Mouse (Mus musculus) left cerebral cortex, postnatal 14 days (tissue): ENCODE results near the gene Neto2. TPM values are rescaled to one million over a fixed set of nuclear protein-coding genes. Genes with fewer than 3 reads are reported as not detected.

Experiments used
- DNase-seq, 2 experiments: peaks; one replicate each; pipeline ENCODE4 v3.0.0; 2021 to 2022; ENCODE audit warnings: low spot score in 2 of 2, mixed read lengths in 1 of 2
- intact Hi-C: fragments of 180-260 bp; cut with DNase I; formaldehyde crosslinking; loops from one replicate; pipeline ENCODE4 v1.15.1; 2025
- microRNA-seq, 2 experiments: library from miRNA; unstranded; fragments of <30 nt; microRNA quantifications; one replicate each; pipeline ENCODE4 v1.2.0; 2022
- total RNA-seq, 2 experiments: library from RNA; stranded (reverse); gene quantifications; 2 replicates each; pipeline ENCODE4 v1.2.3; 2021

Neto2 gene
- total RNA-seq, 2 experiments from 2014 or later = 91.7 to 93.6 TPM

- intact Hi-C loops = no loop called here
Measured at GRCm38 (mm10) chr8:85606561-85606960, 94.2 kb downstream of the Neto2 start.

DNA sequence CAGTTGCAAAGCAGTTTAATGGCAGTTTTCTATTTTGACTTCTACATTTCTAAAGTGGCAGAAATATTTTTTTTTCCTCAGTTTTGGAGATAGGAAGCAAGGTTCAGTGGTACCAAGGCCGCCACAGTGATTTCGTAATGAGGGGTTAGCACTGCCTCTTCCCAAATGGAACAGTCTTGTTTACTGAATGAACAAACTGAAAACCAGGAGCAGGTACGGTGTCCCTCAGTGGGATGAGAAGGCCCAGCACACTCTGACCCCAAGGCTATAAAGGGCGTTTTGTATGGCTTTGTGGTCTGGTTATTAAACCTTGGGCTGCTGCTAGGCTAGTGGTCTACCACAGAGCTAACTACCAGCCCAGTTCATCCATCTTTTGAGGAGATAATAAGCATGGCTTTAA is 96.5 kb downstream of the Neto2 start:
- DNase-seq = no peak
- intact Hi-C loops = loop anchor here (5.0 kb wide), 1 partner anchor 58 kb away; no protein-coding TSS in a partner anchor

More at GRCm38 (mm10) chr8:85606561-85606960, 94.2 kb downstream of the Neto2 start:
- DNase-seq = no peak

DNA sequence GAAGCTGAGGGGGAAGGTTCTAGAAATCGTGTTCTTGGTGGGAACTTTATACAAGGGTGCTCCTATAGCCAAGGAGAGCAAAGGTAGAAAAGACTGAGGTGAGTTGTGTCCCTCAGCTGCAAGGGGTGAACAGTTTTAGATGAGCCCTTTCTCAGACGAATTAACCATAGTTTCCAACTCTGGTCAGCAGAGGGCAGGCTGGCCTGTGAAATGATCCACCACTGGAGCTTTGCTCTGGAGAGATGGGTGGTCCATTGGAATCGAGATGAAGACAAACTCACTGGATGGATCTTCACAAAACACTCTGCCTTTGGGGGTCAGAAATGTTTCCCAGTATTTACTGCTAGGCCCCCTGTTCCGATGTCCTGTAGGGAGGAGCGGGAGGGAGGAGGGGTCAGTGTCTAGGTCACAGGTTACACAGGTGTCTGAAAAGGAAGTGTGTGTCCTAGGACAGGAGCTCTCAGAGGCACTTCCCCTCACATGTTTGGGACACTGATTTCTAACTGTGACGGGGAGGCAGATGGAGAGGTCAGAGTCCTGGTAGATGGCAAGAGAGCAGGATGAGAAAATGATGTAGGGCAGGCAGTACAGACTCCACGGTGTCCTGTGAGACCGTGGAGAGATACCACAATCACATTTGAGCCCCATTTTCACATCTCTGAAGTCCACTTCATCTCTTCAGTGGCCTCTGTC is 97.4 kb downstream of the Neto2 start:
- intact Hi-C loops = loop anchor here (1.0 to 5.0 kb wide), 3 partner anchors 59 to 982 kb away; no protein-coding TSS in a partner anchor
- peak; percentile 55 to 79 for DNase-seq

DNA sequence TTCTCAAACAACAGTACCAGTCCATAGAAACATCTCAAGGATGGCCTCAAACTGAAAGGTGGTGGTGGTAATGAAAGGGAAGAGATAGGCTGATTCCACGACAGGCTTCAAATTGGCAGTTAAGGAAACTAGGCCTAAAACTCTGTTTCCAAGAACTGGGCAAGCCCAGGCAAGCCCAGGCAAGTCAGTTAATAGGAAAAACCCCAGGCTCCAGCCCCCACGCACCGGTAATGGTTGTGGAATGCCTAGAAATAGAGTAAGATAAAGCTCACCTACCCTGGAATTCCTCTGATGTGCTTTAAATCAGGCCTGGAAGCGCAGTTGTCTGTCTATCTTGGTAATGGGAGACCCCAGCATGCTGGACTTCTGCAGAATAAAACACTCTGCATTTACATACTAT is 98.0 kb downstream of the Neto2 start:
- DNase-seq = no peak
- intact Hi-C loops = loop anchor here (1.0 to 5.0 kb wide), 3 partner anchors 60 to 983 kb away; no protein-coding TSS in a partner anchor

DNA sequence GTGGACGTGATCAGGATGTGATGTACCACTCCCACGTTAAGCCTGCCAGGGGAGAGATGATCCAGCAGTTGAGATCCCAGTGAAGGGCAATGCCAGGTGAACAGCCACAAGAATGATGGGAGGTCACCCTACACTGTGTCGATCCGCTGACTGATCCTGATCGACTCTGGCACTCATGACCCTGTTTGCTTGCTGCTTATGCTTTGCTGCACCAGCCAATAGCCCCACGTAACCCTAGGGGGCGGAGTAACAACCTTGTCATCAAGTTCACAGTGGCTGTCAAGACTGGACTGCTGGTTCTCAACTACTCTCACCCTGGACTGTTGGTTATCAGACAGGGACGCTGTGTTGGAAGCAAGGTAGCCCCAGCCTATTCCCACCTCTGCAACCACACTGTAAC is 99.0 kb downstream of the Neto2 start:
- no peak for DNase-seq
- intact Hi-C loops = loop anchor here (5.0 kb wide), 1 partner anchor 61 kb away; no protein-coding TSS in a partner anchor

GRCm38 (mm10) chr8:85597413-85598191 is 103.1 kb downstream of the Neto2 start:
- intact Hi-C loops = no loop called here
- DNase-seq = no peak

DNA sequence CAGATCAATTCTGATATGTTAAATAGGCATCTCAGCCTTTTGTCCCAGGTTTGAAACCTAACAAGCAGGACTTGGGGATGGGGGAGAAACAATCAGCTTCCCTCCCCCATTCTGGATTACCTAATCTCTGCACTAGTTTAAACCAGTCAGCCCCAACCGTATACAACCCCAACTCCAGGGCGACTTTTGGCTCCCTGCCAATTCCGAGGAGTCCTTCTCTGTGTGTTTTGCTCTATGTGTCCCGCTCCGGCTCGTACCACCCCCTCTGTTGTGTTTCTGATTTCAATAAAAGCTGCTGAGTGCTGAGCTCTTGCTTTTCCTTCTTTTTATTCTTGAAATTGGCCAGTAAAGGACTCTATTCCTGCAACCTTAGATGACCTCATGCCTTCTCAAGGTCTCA is 105.3 kb downstream of the Neto2 start:
- intact Hi-C loops = no loop called here
- DNase-seq = peak in 1 of 2 experiments; percentile 5

DNA sequence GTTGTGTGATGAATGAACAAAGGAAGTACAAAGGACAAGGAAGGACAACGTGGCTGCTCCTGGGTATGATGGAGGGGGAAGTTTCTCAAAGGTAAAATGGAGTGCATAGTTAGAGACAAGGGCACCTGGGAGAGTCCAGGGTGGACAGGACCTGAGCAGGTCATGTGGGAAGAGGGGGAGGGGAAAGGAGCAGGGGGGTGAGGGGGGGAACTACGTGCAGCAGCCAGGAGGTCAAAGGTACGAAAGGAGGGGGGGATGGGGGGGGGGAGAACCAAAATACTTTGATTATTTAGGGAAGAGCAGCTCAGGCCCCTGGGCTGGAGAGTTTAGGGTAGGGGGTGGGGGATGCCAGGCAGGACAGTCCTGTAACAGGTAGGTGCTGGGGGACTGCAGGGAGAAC is 105.7 kb downstream of the Neto2 start:
- intact Hi-C loops = no loop called here
- DNase-seq = no peak

DNA sequence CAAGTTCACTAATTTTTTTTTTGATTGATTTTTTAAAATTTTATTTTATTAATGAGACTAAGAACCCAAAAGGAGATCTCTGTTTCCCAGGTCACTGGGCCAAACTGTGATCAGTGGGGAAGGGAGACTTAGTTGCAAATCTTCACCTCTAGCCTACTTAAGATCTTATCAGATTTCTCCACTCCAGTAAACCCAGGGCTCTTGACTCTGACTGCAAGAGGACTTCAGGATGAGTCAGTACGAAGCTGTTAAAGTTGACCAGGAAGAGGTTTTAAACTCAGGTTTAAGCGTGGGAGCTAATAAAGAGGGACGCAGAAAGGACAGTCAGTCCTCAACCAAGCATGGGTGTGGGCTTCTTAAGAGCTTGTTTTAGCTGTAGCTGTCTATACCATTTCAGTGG is 107.4 kb downstream of the Neto2 start:
- no peak for DNase-seq
- intact Hi-C loops = no loop called here

- intact Hi-C loops = no loop called here
- no peak for DNase-seq
Measured at GRCm38 (mm10) chr8:85591532-85591931, 109.2 kb downstream of the Neto2 start.

- intact Hi-C loops = no loop called here
- DNase-seq = no peak
Measured at GRCm38 (mm10) chr8:85590258-85590657, 110.5 kb downstream of the Neto2 start.

- intact Hi-C loops = no loop called here
- no peak for DNase-seq
Measured at GRCm38 (mm10) chr8:85588596-85588995, 112.1 kb downstream of the Neto2 start.

Small RNA genes lying within 50 kb of the gene (microRNA-seq; reads per million reads assigned to microRNA genes)
- 0 reads per million in 2 experiments for gene Mir8109

Other genes with a start within 250 kb of the Neto2 start
- gene Gpt2, start 208.3 kb downstream of the Neto2 start, total RNA-seq = 10 to 100 TPM; 50.3 to 70.2 TPM
- 100 to 1,000 TPM; 198 to 202 TPM for gene Dnaja2, start 145.6 kb downstream of the Neto2 start, total RNA-seq
- 100 to 1,000 TPM; 193 to 199 TPM for gene Itfg1, start 140.0 kb upstream of the Neto2 start, total RNA-seq
- 10 to 100 TPM; 28.2 to 30.4 TPM for gene Phkb, start 140.0 kb upstream of the Neto2 start, total RNA-seq